Mouse (Mus musculus) intestine, embryonic 16.5 days (tissue): ENCODE results near the gene Farp1. TPM values are rescaled to one million over a fixed set of nuclear protein-coding genes. Genes with fewer than 3 reads are reported as not detected.
A peak's percentile ranks its signal among the peaks of the same experiment; 100 is the strongest.

Source experiments
- ATAC-seq: fragments of 200-750 bp; cut with Nextera tagmentation; 2 replicates; pipeline ENCODE4 v1.8.0; 2017; ENCODE audit warnings: moderate TSS enrichment, moderate library complexity
- H3K27ac ChIP-seq: fragments of 300-500 bp; sonication (generic); 2 replicates; pipeline ENCODE4 v1.5.1; 2014; ENCODE audit warnings: mild to moderate bottlenecking, low read length
- H3K27me3 ChIP-seq: fragments of 300-500 bp; sonication (generic); replicated peaks from 2 replicates; pipeline ENCODE4 v1.6.1; 2014; ENCODE audit warnings: low read length, control low read depth, mixed read lengths; ENCODE audit not compliant: control insufficient read depth, insufficient read depth
- H3K36me3 ChIP-seq: fragments of 300-500 bp; sonication (generic); 2 replicates; pipeline ENCODE4 v1.6.1; 2014; ENCODE audit warnings: low read length, control low read depth; ENCODE audit not compliant: control insufficient read depth, insufficient read depth
- H3K4me1 ChIP-seq: fragments of 300-500 bp; sonication (generic); 2 replicates; pipeline ENCODE4 v1.6.1; 2014; ENCODE audit warnings: low read length, control low read depth, mixed read lengths; ENCODE audit not compliant: control insufficient read depth, insufficient read depth
- H3K4me2 ChIP-seq: fragments of 300-500 bp; sonication (generic); 2 replicates; pipeline ENCODE4 v1.6.1; 2014; ENCODE audit warnings: low read depth, low read length, control low read depth
- H3K4me3 ChIP-seq: fragments of 300-500 bp; sonication (generic); 2 replicates; pipeline ENCODE4 v1.5.1; 2014; ENCODE audit warnings: mild to moderate bottlenecking, low read length
- H3K9ac ChIP-seq: fragments of 300-500 bp; sonication (generic); 2 replicates; pipeline ENCODE4 v1.6.1; 2014; ENCODE audit warnings: low read depth, low read length
- H3K9me3 ChIP-seq: fragments of 300-500 bp; sonication (generic); 2 replicates; pipeline ENCODE4 v1.6.1; 2016; ENCODE audit warnings: low read length, control low read depth; ENCODE audit not compliant: control insufficient read depth
- WGBS: fragments of 180-500 bp; shearing (Covaris S2); extraction: QIAGEN DNeasy Blood & Tissue Kit; methylation state at CpG from one replicate; pipeline ENCODE4 v1.1.7; 2014; 5-methylcytosine and 5-hydroxymethylcytosine counted together
- polyA plus RNA-seq: library from polyadenylated mRNA; unstranded; fragments of >200 nt; fragmentation: Nextera tagmentation; extraction: Ambion mirVana; gene quantifications from 2 replicates; pipeline ENCODE4 v1.2.1, GENCODE M21; 2015

Farp1 gene
- polyA plus RNA-seq, 1 experiment from 2014 or later: 8.7 TPM

DNA sequence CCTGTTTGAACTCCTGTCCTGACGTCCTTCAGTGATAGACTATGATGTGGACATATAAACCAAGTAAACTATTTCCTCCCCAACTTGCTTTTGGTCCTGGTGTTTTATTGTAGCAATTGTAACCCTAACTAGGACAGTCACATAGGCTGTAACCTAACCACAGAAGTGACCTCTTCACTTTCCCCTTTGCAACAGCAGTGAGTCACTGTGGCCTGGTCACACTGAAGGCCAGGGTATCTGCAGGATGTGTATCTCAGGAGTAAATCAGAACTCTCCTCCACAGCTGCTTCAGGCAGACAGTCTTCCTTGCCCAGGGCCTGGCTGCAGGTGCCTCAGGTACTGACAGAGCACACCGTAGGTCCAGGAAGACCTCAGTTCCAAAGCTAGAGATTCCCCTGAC, 3.6 kb upstream of the Farp1 start:
- no peak overlapping the region for H3K27ac ChIP-seq
- H3K36me3 ChIP-seq: no peaks in the 10 kb centered on the region
- H3K27me3 ChIP-seq: no peaks in the 10 kb centered on the region
- H3K4me1 ChIP-seq: peaks cover 5% of the 10 kb centered on the region
- H3K4me2 ChIP-seq: no peak overlapping the region
- WGBS: 81% methylated on average over 2 of the region's 2 CpGs
- H3K9ac ChIP-seq: no peak overlapping the region
- no peaks in the 10 kb centered on the region for H3K9me3 ChIP-seq
- no peak for ATAC-seq
- H3K4me3 ChIP-seq: no peak overlapping the region

DNA sequence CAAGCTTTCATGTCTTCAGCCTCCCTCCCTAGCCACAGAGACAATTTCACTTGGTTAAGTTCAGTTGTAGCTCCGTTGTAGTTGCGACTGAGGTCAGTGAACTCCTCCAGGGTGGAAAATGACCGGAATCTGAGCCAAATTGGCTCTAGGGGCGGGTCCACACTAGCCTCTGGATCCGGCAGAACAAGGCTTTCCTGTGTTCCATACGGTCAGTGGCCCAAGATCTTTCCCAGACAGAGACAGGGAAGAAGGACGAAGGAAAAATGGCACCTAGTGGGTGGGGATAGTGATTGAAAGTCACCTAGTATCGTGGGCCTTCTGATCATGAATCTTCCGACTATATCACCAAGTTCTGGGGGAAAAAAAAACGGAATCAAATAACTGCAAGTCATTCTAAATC, 475 bp upstream of the Farp1 start:
- Histone ChIP-seq H3K4me1 (peaks cover 20% of the 10 kb centered on the region), H3K27ac (no peak overlapping the region), H3K9ac (peak overlapping the region; percentile 93), H3K4me2 (peak overlapping the region; percentile 79), H3K9me3 (no peaks in the 10 kb centered on the region), H3K27me3 (no peaks in the 10 kb centered on the region), H3K36me3 (no peaks in the 10 kb centered on the region), H3K4me3 (peak overlapping the region; percentile 92)
- WGBS: 22% methylated on average over 10 of the region's 10 CpGs
- ATAC-seq: no peak

DNA sequence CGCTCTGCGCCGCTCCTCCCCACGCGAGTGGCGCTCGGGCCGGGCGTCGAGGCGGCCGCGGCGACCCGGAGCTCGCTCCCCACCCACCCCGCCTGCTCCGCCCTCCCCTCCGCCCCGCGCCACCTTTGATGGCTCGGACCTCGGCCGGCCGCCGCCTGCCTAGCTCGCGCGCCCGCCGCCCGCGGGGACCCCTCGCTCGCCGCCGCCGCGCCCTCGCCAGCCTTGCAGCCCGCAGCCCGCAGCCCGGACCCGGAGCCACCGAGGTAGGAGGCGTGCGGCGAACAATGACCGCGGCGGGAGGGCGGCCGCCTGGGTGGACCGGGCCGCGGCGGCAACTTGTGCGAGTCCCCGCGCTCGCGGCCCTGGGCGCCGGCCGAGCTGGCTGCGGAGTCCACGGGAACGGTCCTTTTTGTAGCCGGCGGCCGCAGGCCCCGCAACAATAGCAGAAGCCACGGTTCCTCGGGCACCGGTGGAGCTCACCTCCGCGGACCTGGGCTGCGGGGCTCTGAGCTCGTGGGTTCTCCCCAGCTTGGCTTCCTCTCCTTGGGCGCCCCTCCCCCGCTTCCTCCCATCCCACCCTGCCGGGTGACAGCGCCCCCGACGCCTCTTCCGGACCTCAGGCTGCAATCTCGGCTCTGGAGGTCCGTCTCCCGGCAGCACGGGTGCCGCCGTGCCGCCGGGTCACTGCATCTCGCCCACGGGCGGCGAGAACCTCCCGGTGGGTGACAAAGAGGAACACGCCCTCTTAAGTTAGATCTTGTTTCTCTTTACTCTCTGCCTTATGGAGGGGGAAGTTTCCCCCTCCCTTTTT, 868 bp downstream of the Farp1 start:
- WGBS: 0% methylated on average over 67 of the region's 100 CpGs
- H3K9me3 ChIP-seq: no peaks in the 10 kb centered on the region
- peak overlapping the region; percentile 92 for H3K4me3 ChIP-seq
- peaks cover 20% of the 10 kb centered on the region for H3K4me1 ChIP-seq
- no peaks in the 10 kb centered on the region for H3K36me3 ChIP-seq
- peak; percentile 87 for ATAC-seq
- H3K4me2 ChIP-seq: peak overlapping the region; percentile 79
- H3K9ac ChIP-seq: peak overlapping the region; percentile 93
- no peaks in the 10 kb centered on the region for H3K27me3 ChIP-seq
- peak overlapping the region; percentile 80 for H3K27ac ChIP-seq

- Histone ChIP-seq H3K36me3 (no peaks in the 10 kb centered on the region), H3K4me1 (peaks cover 20% of the 10 kb centered on the region), H3K27me3 (no peaks in the 10 kb centered on the region), H3K27ac (peak overlapping the region; percentile 80), H3K4me2 (peak overlapping the region; percentile 79), H3K9ac (peak overlapping the region; percentile 93), H3K9me3 (no peaks in the 10 kb centered on the region), H3K4me3 (peak overlapping the region; percentile 92)
- WGBS: under 1% methylated on average over 19 of the region's 19 CpGs
- no peak for ATAC-seq
These were observed 1.7 kb downstream of the Farp1 start for GRCm38 (mm10) chr14:121036612-121037221.

DNA sequence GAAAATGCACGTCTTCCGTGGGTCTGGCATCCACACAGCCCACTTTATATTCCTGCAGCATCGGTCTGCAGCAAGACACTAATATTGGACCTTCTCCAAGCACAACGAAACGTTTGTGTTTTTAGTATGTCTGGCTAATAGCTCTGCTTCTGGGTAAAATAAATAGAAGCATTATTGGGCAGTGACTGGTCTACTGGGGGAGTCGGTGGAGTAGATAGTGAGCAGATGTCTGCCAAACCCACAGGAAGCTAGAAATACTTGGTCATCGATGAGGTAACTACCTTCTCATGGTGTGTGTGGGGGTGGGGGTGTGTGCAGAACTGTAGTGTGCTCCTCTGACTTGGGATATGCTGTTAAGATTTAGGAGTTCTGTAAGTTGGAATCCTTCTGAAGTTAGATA, 2.3 kb downstream of the Farp1 start:
- Histone ChIP-seq H3K27me3 (no peaks in the 10 kb centered on the region), H3K4me1 (peaks cover 20% of the 10 kb centered on the region), H3K9me3 (no peaks in the 10 kb centered on the region), H3K9ac (peak overlapping the region; percentile 93), H3K4me2 (peak overlapping the region; percentile 79), H3K27ac (peak overlapping the region; percentile 80), H3K36me3 (no peaks in the 10 kb centered on the region), H3K4me3 (peak overlapping the region; percentile 92)
- 10% methylated on average over 7 of the region's 7 CpGs for WGBS
- ATAC-seq: no peak

DNA sequence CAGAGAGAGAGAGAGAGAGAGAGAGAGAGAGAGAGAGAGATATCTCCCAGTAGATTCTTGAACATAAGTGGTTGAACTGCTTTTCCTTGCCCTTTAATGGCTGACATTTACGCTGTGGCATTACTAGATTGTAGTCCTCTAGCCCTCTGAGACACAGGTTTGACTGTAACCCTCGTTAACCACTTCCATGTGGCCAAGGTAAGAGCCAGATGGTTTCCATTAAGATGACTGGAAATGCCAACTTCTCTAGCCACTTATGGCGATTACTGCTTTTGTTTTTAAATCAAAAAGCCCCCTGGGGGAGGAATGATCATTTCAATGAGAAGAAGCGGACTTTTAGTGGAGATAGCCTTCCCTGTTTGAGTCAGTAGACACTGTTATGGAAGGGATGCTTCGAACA, 3.7 kb downstream of the Farp1 start:
- Histone ChIP-seq H3K9me3 (no peaks in the 10 kb centered on the region), H3K27ac (no peak overlapping the region), H3K27me3 (no peaks in the 10 kb centered on the region), H3K36me3 (no peaks in the 10 kb centered on the region), H3K9ac (no peak overlapping the region), H3K4me1 (peaks cover 20% of the 10 kb centered on the region), H3K4me3 (no peak overlapping the region), H3K4me2 (no peak overlapping the region)
- no peak for ATAC-seq
- 65% methylated on average over 5 of the region's 5 CpGs for WGBS

- Histone ChIP-seq H3K4me3 (no peak overlapping the region), H3K4me1 (no peaks in the 10 kb centered on the region), H3K9ac (no peak overlapping the region), H3K36me3 (peaks cover 4% of the 10 kb centered on the region; the same call in 1 of the 2 replicates), H3K27ac (no peak overlapping the region), H3K27me3 (no peaks in the 10 kb centered on the region), H3K4me2 (no peak overlapping the region), H3K9me3 (no peaks in the 10 kb centered on the region)
- no peak for ATAC-seq
- WGBS: 86% methylated on average over 3 of the region's 3 CpGs
These were observed 9.1 kb downstream of the Farp1 start for GRCm38 (mm10) chr14:121044145-121044544.

- WGBS: 82% methylated on average over 9 of the region's 9 CpGs
- Histone ChIP-seq H3K4me1 (peaks cover 11% of the 10 kb centered on the region), H3K36me3 (peaks cover 4% of the 10 kb centered on the region; the same call in 1 of the 2 replicates), H3K27ac (no peak overlapping the region), H3K4me2 (no peak overlapping the region), H3K27me3 (no peaks in the 10 kb centered on the region), H3K4me3 (no peak overlapping the region), H3K9ac (no peak overlapping the region), H3K9me3 (no peaks in the 10 kb centered on the region)
- ATAC-seq: no peak
These were observed 11.4 kb downstream of the Farp1 start for GRCm38 (mm10) chr14:121046313-121046961.

GRCm38 (mm10) chr14:121047780-121048179, 12.8 kb downstream of the Farp1 start:
- no peaks in the 10 kb centered on the region for H3K9me3 ChIP-seq
- WGBS: 82% methylated on average over 6 of the region's 6 CpGs
- no peak overlapping the region for H3K4me3 ChIP-seq
- H3K36me3 ChIP-seq: peaks cover 4% of the 10 kb centered on the region; the same call in 1 of the 2 replicates
- H3K4me2 ChIP-seq: no peak overlapping the region
- no peak overlapping the region for H3K27ac ChIP-seq
- H3K27me3 ChIP-seq: no peaks in the 10 kb centered on the region
- ATAC-seq: no peak
- peaks cover 16% of the 10 kb centered on the region for H3K4me1 ChIP-seq
- no peak overlapping the region for H3K9ac ChIP-seq
